Mouse (Mus musculus) lung, embryonic 16.5 days (tissue): ENCODE data around the gene Arhgap15. TPM values are rescaled to one million over a fixed set of nuclear protein-coding genes. Genes with fewer than 3 reads are reported as not detected.

ENCODE experiments used
- ATAC-seq: fragments of 200-750 bp; cut with Nextera tagmentation; 2 replicates; pipeline ENCODE4 v1.8.0; 2017; ENCODE audit warnings: low read depth, mild to moderate bottlenecking, moderate library complexity
- H3K27ac ChIP-seq: fragments of 300-500 bp; sonication (generic); 2 replicates; pipeline ENCODE4 v1.5.1; 2014; ENCODE audit warnings: mild to moderate bottlenecking, control low read depth, low read length
- H3K27me3 ChIP-seq: fragments of 300-500 bp; sonication (generic); 2 replicates; pipeline ENCODE4 v1.6.1; 2014; ENCODE audit warnings: low read depth, low read length, mixed read lengths; ENCODE audit not compliant: control insufficient read depth, insufficient read depth
- H3K36me3 ChIP-seq: fragments of 300-500 bp; sonication (generic); 2 replicates; pipeline ENCODE4 v1.6.1; 2014; ENCODE audit warnings: low read length; ENCODE audit not compliant: control insufficient read depth, insufficient read depth
- H3K4me1 ChIP-seq: fragments of 300-500 bp; sonication (generic); replicated peaks from 2 replicates; pipeline ENCODE4 v1.6.1; 2014; ENCODE audit warnings: low read length, mixed read lengths; ENCODE audit not compliant: control insufficient read depth, insufficient read depth
- H3K4me2 ChIP-seq: fragments of 300-500 bp; sonication (generic); 2 replicates; pipeline ENCODE4 v1.6.1; 2014; ENCODE audit warnings: low read depth, low read length, control low read depth
- H3K4me3 ChIP-seq: fragments of 300-500 bp; sonication (generic); 2 replicates; pipeline ENCODE4 v1.5.1; 2014; ENCODE audit warnings: mild to moderate bottlenecking, low read length, control low read depth
- H3K9ac ChIP-seq: fragments of 300-500 bp; sonication (generic); 2 replicates; pipeline ENCODE4 v1.6.1; 2014; ENCODE audit warnings: low read length, control low read depth
- H3K9me3 ChIP-seq: fragments of 300-500 bp; sonication (generic); 2 replicates; pipeline ENCODE4 v1.6.1; 2016; ENCODE audit warnings: low read length; ENCODE audit not compliant: control insufficient read depth
- WGBS: fragments of 180-500 bp; shearing (Covaris S2); extraction: QIAGEN DNeasy Blood & Tissue Kit; methylation state at CpG from one replicate; pipeline ENCODE4 v1.1.7; 2014; 5-methylcytosine and 5-hydroxymethylcytosine counted together
- polyA plus RNA-seq: library from polyadenylated mRNA; unstranded; fragments of >200 nt; fragmentation: Nextera tagmentation; extraction: Ambion mirVana; gene quantifications from 2 replicates; pipeline ENCODE4 v1.2.1, GENCODE M21; 2015

The Arhgap15 gene
- polyA plus RNA-seq, 1 experiment from 2014 or later: 2.1 TPM

- Histone ChIP-seq H3K36me3 (no peaks in the 10 kb centered on the region), H3K4me1 (no peaks in the 10 kb centered on the region; the same call in 1 of the 2 replicates), H3K9ac (no peak overlapping the region), H3K4me3 (no peak overlapping the region), H3K9me3 (no peaks in the 10 kb centered on the region), H3K4me2 (no peak overlapping the region), H3K27ac (no peak overlapping the region), H3K27me3 (no peaks in the 10 kb centered on the region)
- 80% methylated on average over 5 of the region's 5 CpGs for WGBS
- ATAC-seq: no peak
These were observed 588.2 kb downstream of the Arhgap15 start for GRCm38 (mm10) chr2:44336720-44337354.

DNA sequence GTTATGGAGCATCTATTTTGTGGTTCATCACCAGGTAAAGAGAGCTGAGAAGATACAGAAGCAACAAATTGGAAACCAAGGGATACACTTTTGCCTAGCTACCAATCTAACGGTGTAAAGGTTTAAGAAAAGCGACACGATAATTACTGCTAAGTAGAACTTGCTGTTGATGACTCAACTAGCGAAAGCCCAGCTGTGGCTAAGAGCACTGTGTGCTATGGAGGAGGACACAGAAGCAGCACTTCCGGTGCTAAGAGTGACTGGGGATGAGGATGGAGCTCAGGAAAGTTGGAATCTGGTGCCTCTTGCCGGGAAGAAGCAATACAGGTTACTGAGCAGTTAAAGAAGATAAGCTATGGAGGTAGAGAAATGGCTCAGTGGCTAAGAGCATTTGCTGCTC is 589.8 kb downstream of the Arhgap15 start:
- no peak overlapping the region for H3K9ac ChIP-seq
- WGBS: 89% methylated on average over 6 of the region's 6 CpGs
- no peak overlapping the region for H3K27ac ChIP-seq
- H3K36me3 ChIP-seq: no peaks in the 10 kb centered on the region
- no peak overlapping the region for H3K4me2 ChIP-seq
- no peaks in the 10 kb centered on the region for H3K9me3 ChIP-seq
- no peak overlapping the region for H3K4me3 ChIP-seq
- H3K4me1 ChIP-seq: no peaks in the 10 kb centered on the region; the same call in 1 of the 2 replicates
- H3K27me3 ChIP-seq: no peaks in the 10 kb centered on the region
- ATAC-seq: no peak

- 70% methylated on average over 10 of the region's 10 CpGs for WGBS
- H3K4me2 ChIP-seq: no peak overlapping the region
- no peak for ATAC-seq
These were observed 592.5 kb downstream of the Arhgap15 start for GRCm38 (mm10) chr2:44341091-44341571.

DNA sequence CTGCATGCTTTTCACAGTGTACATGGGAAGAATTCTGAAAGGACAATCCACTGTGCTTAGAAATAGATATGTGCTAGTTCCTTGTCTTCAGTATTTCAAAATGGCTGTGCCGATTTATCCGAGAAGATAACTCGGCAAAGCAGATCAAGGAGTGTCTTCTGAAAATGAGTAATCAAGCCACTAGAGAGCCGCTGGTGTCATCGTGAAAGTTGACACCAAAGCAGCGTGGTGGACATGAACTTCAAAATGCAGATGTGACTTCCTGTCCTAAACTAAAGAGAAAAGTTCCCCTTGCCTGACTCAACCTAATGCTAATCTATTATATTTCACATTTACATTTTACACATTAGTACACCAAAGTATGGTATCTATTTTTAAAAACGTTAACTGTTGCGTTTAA is 596.2 kb downstream of the Arhgap15 start:
- no peaks in the 10 kb centered on the region for H3K36me3 ChIP-seq
- ATAC-seq: no peak
- WGBS: 92% methylated on average over 8 of the region's 8 CpGs
- H3K4me3 ChIP-seq: no peak overlapping the region
- no peak overlapping the region for H3K9ac ChIP-seq
- no peaks in the 10 kb centered on the region for H3K27me3 ChIP-seq
- H3K27ac ChIP-seq: no peak overlapping the region
- H3K4me2 ChIP-seq: no peak overlapping the region
- H3K9me3 ChIP-seq: no peaks in the 10 kb centered on the region
- no peaks in the 10 kb centered on the region for H3K4me1 ChIP-seq

More at GRCm38 (mm10) chr2:44341091-44341571, 592.5 kb downstream of the Arhgap15 start:
- no peaks in the 10 kb centered on the region for H3K9me3 ChIP-seq
- no peaks in the 10 kb centered on the region; the same call in 1 of the 2 replicates for H3K4me1 ChIP-seq
- no peak overlapping the region for H3K9ac ChIP-seq
- no peaks in the 10 kb centered on the region for H3K36me3 ChIP-seq
- no peak overlapping the region for H3K27ac ChIP-seq
- no peak overlapping the region for H3K4me3 ChIP-seq
- H3K27me3 ChIP-seq: no peaks in the 10 kb centered on the region

DNA sequence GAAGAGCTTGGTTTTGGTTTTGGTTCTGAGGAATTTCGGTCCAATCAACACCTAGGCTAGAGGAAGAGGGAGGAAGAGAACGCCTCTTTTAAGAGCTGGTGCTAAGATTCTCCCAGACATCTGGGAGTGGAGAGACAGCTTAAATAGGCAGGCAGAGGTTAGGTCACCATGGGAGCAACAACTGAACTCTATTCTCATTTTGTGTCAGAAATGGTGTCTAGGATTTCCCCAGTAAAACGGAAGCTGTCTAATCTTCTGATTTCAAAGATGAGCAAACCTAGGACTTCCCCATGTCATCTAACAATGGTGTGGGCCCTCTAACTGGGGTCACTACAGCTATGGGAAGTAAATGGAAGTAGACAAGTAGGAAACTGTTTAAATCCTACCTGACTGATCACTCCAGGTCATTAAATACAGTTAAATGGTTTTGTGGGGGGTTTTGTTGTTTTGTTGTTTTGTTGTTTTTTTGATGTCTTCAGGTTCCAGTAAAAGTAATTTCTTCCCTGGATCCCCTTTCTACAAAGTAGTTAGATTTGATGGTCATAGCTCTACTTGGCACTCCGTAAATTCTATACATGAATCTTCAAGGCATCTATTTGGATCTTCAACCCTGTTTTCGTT is 596.8 kb downstream of the Arhgap15 start:
- Histone ChIP-seq H3K4me3 (no peak overlapping the region), H3K9me3 (no peaks in the 10 kb centered on the region), H3K36me3 (no peaks in the 10 kb centered on the region), H3K9ac (no peak overlapping the region), H3K4me1 (no peaks in the 10 kb centered on the region), H3K4me2 (no peak overlapping the region), H3K27ac (no peak overlapping the region), H3K27me3 (no peaks in the 10 kb centered on the region)
- ATAC-seq: no peak
- WGBS: 81% methylated on average over 5 of the region's 5 CpGs

DNA sequence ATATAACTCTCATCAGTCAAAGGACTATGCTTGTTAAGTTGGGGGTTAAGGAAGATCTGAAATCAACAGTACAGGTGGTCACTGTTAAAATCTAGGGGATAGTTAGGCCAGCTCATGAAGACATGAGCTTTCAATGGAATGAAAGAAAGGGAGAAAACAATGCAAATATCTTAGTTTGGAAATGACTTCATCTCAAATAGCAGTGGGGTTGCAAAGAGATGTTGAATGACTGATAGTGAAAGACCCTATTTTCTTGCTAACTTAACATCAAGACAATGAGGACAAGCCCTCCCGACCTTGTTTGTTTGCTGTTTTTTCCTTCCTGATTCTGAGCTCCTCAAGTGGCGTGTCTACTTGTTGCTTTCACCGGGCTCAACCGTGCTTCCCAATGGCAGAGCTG is 597.6 kb downstream of the Arhgap15 start:
- H3K27me3 ChIP-seq: no peaks in the 10 kb centered on the region
- H3K9ac ChIP-seq: no peak overlapping the region
- no peak overlapping the region for H3K27ac ChIP-seq
- ATAC-seq: no peak
- WGBS: 73% methylated on average over 4 of the region's 4 CpGs
- no peaks in the 10 kb centered on the region for H3K4me1 ChIP-seq
- H3K9me3 ChIP-seq: no peaks in the 10 kb centered on the region
- H3K4me2 ChIP-seq: no peak overlapping the region
- H3K36me3 ChIP-seq: no peaks in the 10 kb centered on the region
- no peak overlapping the region for H3K4me3 ChIP-seq

DNA sequence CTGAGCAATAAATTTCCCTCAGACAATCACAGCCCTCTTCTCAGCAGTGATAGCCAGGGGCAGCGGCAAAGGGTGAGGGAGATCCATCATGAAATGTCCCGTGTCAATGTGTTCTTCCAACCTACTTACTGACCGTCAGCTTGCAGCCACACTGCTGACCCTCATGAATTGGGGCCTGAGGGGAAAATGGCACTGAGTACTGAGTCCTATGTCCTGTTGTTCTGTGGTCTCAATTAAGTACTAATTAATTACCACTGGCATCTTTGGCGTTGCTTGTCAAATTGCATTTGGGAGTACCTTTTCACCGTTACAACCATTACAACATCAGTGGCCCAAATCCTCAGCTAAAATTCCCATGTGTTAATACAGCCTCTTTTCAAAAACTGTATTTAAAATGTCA is 599.2 kb downstream of the Arhgap15 start:
- Histone ChIP-seq H3K4me1 (no peaks in the 10 kb centered on the region), H3K36me3 (no peaks in the 10 kb centered on the region), H3K9me3 (no peaks in the 10 kb centered on the region), H3K27ac (no peak overlapping the region), H3K4me2 (no peak overlapping the region), H3K9ac (no peak overlapping the region), H3K27me3 (no peaks in the 10 kb centered on the region), H3K4me3 (no peak overlapping the region)
- ATAC-seq: no peak
- WGBS: 69% methylated on average over 5 of the region's 5 CpGs

- H3K9me3 ChIP-seq: no peaks in the 10 kb centered on the region
- no peaks in the 10 kb centered on the region for H3K27me3 ChIP-seq
- H3K4me2 ChIP-seq: no peak overlapping the region
- no peak for ATAC-seq
- H3K9ac ChIP-seq: no peak overlapping the region
- no peaks in the 10 kb centered on the region for H3K4me1 ChIP-seq
- H3K36me3 ChIP-seq: no peaks in the 10 kb centered on the region
- H3K4me3 ChIP-seq: no peak overlapping the region
- H3K27ac ChIP-seq: no peak overlapping the region
- 75% methylated on average over 2 of the region's 2 CpGs for WGBS
These were observed 600.5 kb downstream of the Arhgap15 start for GRCm38 (mm10) chr2:44349101-44349500.

- H3K27me3 ChIP-seq: no peaks in the 10 kb centered on the region
- H3K9ac ChIP-seq: no peak overlapping the region
- 36% methylated on average over 7 of the region's 7 CpGs for WGBS
- 0 out of 2 replicates have a peak, but pooled peaks cover 4% of the 10 kb centered on the region for H3K4me1 ChIP-seq
- no peak overlapping the region for H3K27ac ChIP-seq
- no peak overlapping the region for H3K4me2 ChIP-seq
- no peak for ATAC-seq
- no peak overlapping the region for H3K4me3 ChIP-seq
- H3K9me3 ChIP-seq: no peaks in the 10 kb centered on the region
- no peaks in the 10 kb centered on the region for H3K36me3 ChIP-seq
These were observed 604.3 kb downstream of the Arhgap15 start for GRCm38 (mm10) chr2:44352885-44353284.
